Mouse (Mus musculus): Measurements from ENCODE around the gene Ppie. TPM values are rescaled to one million over a fixed set of nuclear protein-coding genes. Genes with fewer than 3 reads are reported as not detected.
"Not testable (repeated sequence)": the region's sequence is repeated elsewhere in the genome, so short reads cannot be mapped to it uniquely, and the experiment has no call there.

Ppie gene
- polyA plus RNA-seq, 1 experiment from 2014 or later, result 52.1 TPM

GRCm38 (mm10) chr4:123126626-123127025 lies 13.1 kb downstream of the Ppie start:
- 96% methylated on average over 7 of the region's 7 CpGs for WGBS
- Histone ChIP-seq H3K9ac (ENCODE audit: low read depth, low read length) (no peak overlapping the region), H3K27me3 (ENCODE audit: control insufficient read depth, insufficient read depth, low read depth, low read length) (no peaks in the 10 kb centered on the region), H3K9me3 (replicated peaks; ENCODE audit: control insufficient read depth, low read length, poor library complexity, severe bottlenecking) (no peaks in the 10 kb centered on the region), H3K4me1 (ENCODE audit: control insufficient read depth, insufficient read depth, low read length) (no peaks in the 10 kb centered on the region), H3K27ac (ENCODE audit: low read length) (no peak overlapping the region), H3K4me2 (ENCODE audit: low read length) (no peak overlapping the region), H3K36me3 (ENCODE audit: control insufficient read depth, insufficient read depth, low read length) (peaks cover 40% of the 10 kb centered on the region), H3K4me3 (ENCODE audit: low read depth, low read length) (no peak overlapping the region)
- no peak for ATAC-seq

GRCm38 (mm10) chr4:123121286-123121685 lies 18.5 kb downstream of the Ppie start:
- no peaks in the 10 kb centered on the region for H3K4me1 ChIP-seq (ENCODE audit: control insufficient read depth, insufficient read depth, low read length)
- no peak overlapping the region for H3K27ac ChIP-seq (ENCODE audit: low read length)
- no peaks in the 10 kb centered on the region for H3K27me3 ChIP-seq (ENCODE audit: control insufficient read depth, insufficient read depth, low read depth, low read length)
- no peaks in the 10 kb centered on the region for H3K9me3 ChIP-seq (replicated peaks; ENCODE audit: control insufficient read depth, low read length, poor library complexity, severe bottlenecking)
- H3K36me3 ChIP-seq (ENCODE audit: control insufficient read depth, insufficient read depth, low read length), result peaks cover 10% of the 10 kb centered on the region
- H3K9ac ChIP-seq (ENCODE audit: low read depth, low read length), result no peak overlapping the region
- no peak for ATAC-seq
- WGBS, result 91% methylated on average over 2 of the region's 2 CpGs
- H3K4me2 ChIP-seq (ENCODE audit: low read length), result no peak overlapping the region
- H3K4me3 ChIP-seq (ENCODE audit: low read depth, low read length), result no peak overlapping the region

GRCm38 (mm10) chr4:123116640-123117039 lies 23.1 kb downstream of the Ppie start:
- H3K36me3 ChIP-seq (ENCODE audit: control insufficient read depth, insufficient read depth, low read length); H3K27ac ChIP-seq (ENCODE audit: low read length); H3K9ac ChIP-seq (ENCODE audit: low read depth, low read length); H3K9me3 ChIP-seq (replicated peaks; ENCODE audit: control insufficient read depth, low read length, poor library complexity, severe bottlenecking); H3K4me1 ChIP-seq (ENCODE audit: control insufficient read depth, insufficient read depth, low read length); H3K27me3 ChIP-seq (ENCODE audit: control insufficient read depth, insufficient read depth, low read depth, low read length): not testable (repeated sequence)
- peak overlapping the region; percentile 59 for H3K4me2 ChIP-seq (ENCODE audit: low read length)
- peak overlapping the region; percentile 43 for H3K4me3 ChIP-seq (ENCODE audit: low read depth, low read length)
- ATAC-seq, result peak; percentile 90
- 18% methylated on average over 33 of the region's 42 CpGs for WGBS

DNA sequence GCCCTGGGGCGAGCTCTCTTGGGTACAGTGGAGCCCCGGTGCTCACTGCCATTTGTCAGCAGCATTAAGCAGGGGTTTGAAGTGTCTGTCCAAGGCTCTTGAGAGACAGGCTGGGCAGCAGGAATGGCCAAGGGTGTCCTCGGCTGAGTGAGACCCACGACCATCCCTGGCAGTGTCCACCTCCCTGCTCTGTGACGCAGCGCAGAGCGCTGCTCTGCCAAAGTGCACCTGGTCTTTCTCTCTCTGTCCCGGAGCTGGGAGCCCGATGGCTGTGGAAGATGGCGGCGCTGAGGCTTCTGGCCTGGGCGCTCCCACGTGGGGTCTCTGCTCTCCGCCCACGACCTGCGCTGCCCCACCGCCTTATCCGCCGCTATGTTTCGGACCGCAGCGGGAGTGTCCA lies 23.7 kb downstream of the Ppie start, which contains the start of gene Oxct2b:
Gene Oxct2b (plus strand): TSS at position 256 of the 400 bp plus-strand sequence.
- Histone ChIP-seq H3K36me3 (ENCODE audit: control insufficient read depth, insufficient read depth, low read length) (no peaks in the 10 kb centered on the region), H3K9ac (ENCODE audit: low read depth, low read length) (peak within 1 kb of the TSS; percentile 58), H3K9me3 (replicated peaks; ENCODE audit: control insufficient read depth, low read length, poor library complexity, severe bottlenecking) (no peaks in the 10 kb centered on the region), H3K4me3 (ENCODE audit: low read depth, low read length) (peak within 1 kb of the TSS; percentile 43), H3K27me3 (ENCODE audit: control insufficient read depth, insufficient read depth, low read depth, low read length) (no peaks in the 10 kb centered on the region), H3K4me1 (ENCODE audit: control insufficient read depth, insufficient read depth, low read length) (no peaks in the 10 kb centered on the region), H3K27ac (ENCODE audit: low read length) (no peak within 1 kb of the TSS), H3K4me2 (ENCODE audit: low read length) (peak within 1 kb of the TSS; percentile 59)
- 17% methylated on average over 22 of the region's 22 CpGs for WGBS
- ATAC-seq, result peak; percentile 46

GRCm38 (mm10) chr4:123114651-123115050 lies 25.1 kb downstream of the Ppie start:
- H3K36me3 ChIP-seq (ENCODE audit: control insufficient read depth, insufficient read depth, low read length); H3K4me3 ChIP-seq (ENCODE audit: low read depth, low read length); H3K9me3 ChIP-seq (replicated peaks; ENCODE audit: control insufficient read depth, low read length, poor library complexity, severe bottlenecking); H3K9ac ChIP-seq (ENCODE audit: low read depth, low read length); H3K4me2 ChIP-seq (ENCODE audit: low read length); H3K27me3 ChIP-seq (ENCODE audit: control insufficient read depth, insufficient read depth, low read depth, low read length); ATAC-seq; H3K27ac ChIP-seq (ENCODE audit: low read length); H3K4me1 ChIP-seq (ENCODE audit: control insufficient read depth, insufficient read depth, low read length): not testable (repeated sequence)
- WGBS, result 88% methylated on average over 4 of the region's 4 CpGs

- Histone ChIP-seq H3K9ac (ENCODE audit: low read depth, low read length) (no peak overlapping the region), H3K27ac (ENCODE audit: low read length) (no peak overlapping the region), H3K27me3 (ENCODE audit: control insufficient read depth, insufficient read depth, low read depth, low read length) (no peaks in the 10 kb centered on the region; the same call in 1 of the 2 replicates), H3K4me2 (ENCODE audit: low read length) (no peak overlapping the region), H3K36me3 (ENCODE audit: control insufficient read depth, insufficient read depth, low read length) (no peaks in the 10 kb centered on the region), H3K9me3 (replicated peaks; ENCODE audit: control insufficient read depth, low read length, poor library complexity, severe bottlenecking) (no peaks in the 10 kb centered on the region), H3K4me1 (ENCODE audit: control insufficient read depth, insufficient read depth, low read length) (no peaks in the 10 kb centered on the region), H3K4me3 (ENCODE audit: low read depth, low read length) (no peak overlapping the region)
- 82% methylated on average over 8 of the region's 8 CpGs for whole genome bisulfite sequencing
- ATAC-seq, result no peak
Observed at GRCm38 (mm10) chr4:123112216-123112764, 27.5 kb downstream of the Ppie start.

DNA sequence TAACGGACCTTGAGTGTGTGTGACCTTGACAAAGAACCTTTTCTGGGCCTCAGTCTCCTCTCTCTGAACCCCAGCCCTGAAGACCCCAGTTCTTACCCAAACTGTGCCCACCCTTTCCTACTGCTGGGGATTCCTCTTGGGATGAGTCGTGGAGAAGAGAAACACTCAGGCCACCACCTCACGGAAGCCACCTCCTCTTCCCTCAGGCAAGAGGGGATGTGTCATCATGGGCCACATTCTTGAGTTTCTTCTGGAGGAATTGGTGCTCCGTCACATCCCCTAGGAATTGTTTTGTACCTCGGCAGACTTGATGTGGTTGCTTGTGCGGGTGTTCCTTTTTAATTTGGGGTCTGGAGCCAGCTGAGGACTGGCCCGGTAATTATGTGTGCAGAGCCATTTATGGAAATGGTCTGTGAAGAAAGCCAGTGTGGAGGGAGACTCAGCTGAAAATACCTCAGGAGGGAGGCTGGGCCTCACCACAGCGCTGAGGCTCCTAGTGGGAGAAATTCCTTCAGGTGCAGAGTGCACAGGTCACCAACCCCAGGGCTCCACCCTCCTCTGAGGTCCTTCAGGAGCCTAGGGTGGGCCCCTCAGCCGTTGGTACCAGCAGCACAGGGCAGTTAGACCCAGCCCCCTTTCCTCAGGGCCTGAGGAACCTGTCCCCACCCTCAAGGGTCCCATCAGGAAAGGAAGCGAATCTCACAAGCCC lies 28.3 kb downstream of the Ppie start:
- not testable (repeated sequence) for H3K9me3 ChIP-seq (replicated peaks; ENCODE audit: control insufficient read depth, low read length, poor library complexity, severe bottlenecking); ATAC-seq; H3K4me3 ChIP-seq (ENCODE audit: low read depth, low read length); H3K36me3 ChIP-seq (ENCODE audit: control insufficient read depth, insufficient read depth, low read length); H3K9ac ChIP-seq (ENCODE audit: low read depth, low read length); H3K4me2 ChIP-seq (ENCODE audit: low read length); H3K27me3 ChIP-seq (ENCODE audit: control insufficient read depth, insufficient read depth, low read depth, low read length); H3K4me1 ChIP-seq (ENCODE audit: control insufficient read depth, insufficient read depth, low read length); H3K27ac ChIP-seq (ENCODE audit: low read length)
- WGBS, result 85% methylated on average over 10 of the region's 10 CpGs

DNA sequence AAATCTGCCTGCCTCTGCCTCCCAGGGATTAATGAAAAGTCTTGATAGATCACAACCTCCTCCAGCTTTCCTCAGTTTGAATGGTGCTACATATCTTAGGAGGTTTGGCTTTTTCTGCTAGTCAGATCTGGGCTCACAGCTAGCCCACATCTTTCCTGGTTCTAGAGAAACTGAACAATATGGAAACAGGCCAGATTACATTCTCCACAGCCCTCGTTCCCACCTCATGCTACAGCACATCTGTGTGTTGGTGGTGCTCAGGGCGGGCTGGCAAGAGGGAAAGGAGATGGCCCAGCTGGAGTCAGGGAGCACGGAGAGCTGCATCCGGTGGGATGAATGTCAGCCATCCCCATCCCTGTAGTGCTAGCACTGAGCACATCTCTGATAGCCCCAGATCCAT lies 29.0 kb downstream of the Ppie start:
- H3K36me3 ChIP-seq (ENCODE audit: control insufficient read depth, insufficient read depth, low read length), result no peaks in the 10 kb centered on the region
- WGBS, result 93% methylated on average over 4 of the region's 4 CpGs
- H3K9me3 ChIP-seq (replicated peaks; ENCODE audit: control insufficient read depth, low read length, poor library complexity, severe bottlenecking), result no peaks in the 10 kb centered on the region
- H3K27me3 ChIP-seq (ENCODE audit: control insufficient read depth, insufficient read depth, low read depth, low read length), result peaks cover 15% of the 10 kb centered on the region
- no peak overlapping the region for H3K4me2 ChIP-seq (ENCODE audit: low read length)
- no peak overlapping the region for H3K9ac ChIP-seq (ENCODE audit: low read depth, low read length)
- no peak overlapping the region for H3K4me3 ChIP-seq (ENCODE audit: low read depth, low read length)
- ATAC-seq, result no peak
- H3K4me1 ChIP-seq (ENCODE audit: control insufficient read depth, insufficient read depth, low read length), result no peaks in the 10 kb centered on the region
- no peak overlapping the region for H3K27ac ChIP-seq (ENCODE audit: low read length)

DNA sequence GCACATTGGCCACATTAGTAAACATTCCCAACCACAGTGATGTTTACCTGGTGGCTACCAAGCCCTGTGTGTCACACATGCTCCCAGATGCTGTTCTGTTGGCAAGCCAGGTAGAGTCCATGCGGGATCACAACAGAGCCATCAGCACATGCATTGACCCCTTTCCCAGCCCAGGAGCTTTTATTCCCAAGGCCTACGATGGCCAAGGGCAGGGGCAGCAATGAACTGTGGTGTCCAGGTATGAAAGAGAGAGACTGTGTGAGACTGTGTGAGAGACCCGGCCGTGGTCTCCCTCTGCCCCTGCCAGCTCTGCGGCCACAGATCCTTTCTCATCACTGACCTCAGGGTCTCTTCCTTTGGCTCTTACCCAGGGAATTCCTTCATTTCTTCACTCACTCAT lies 31.7 kb downstream of the Ppie start:
- no peak overlapping the region for H3K9ac ChIP-seq (ENCODE audit: low read depth, low read length)
- 93% methylated on average over 5 of the region's 5 CpGs for WGBS
- H3K4me1 ChIP-seq (ENCODE audit: control insufficient read depth, insufficient read depth, low read length), result peaks cover 6% of the 10 kb centered on the region; the same call in 1 of the 2 replicates
- no peak for ATAC-seq
- no peaks in the 10 kb centered on the region for H3K36me3 ChIP-seq (ENCODE audit: control insufficient read depth, insufficient read depth, low read length)
- H3K4me2 ChIP-seq (ENCODE audit: low read length), result no peak overlapping the region
- H3K27me3 ChIP-seq (ENCODE audit: control insufficient read depth, insufficient read depth, low read depth, low read length), result peaks cover 28% of the 10 kb centered on the region
- H3K27ac ChIP-seq (ENCODE audit: low read length), result no peak overlapping the region
- H3K4me3 ChIP-seq (ENCODE audit: low read depth, low read length), result no peak overlapping the region
- H3K9me3 ChIP-seq (replicated peaks; ENCODE audit: control insufficient read depth, low read length, poor library complexity, severe bottlenecking), result no peaks in the 10 kb centered on the region

Data from midbrain, embryonic 16.5 days (tissue).